Mouse (Mus musculus) heart, embryonic 15.5 days (tissue): ENCODE results near the gene Rpl36a-ps1. TPM values are rescaled to one million over a fixed set of nuclear protein-coding genes. Genes with fewer than 3 reads are reported as not detected.
"Not testable (repeated sequence)": the region's sequence is repeated elsewhere in the genome, so short reads cannot be mapped to it uniquely, and the experiment has no call there.

Source experiments
- ATAC-seq: fragments of 200-750 bp; cut with Nextera tagmentation; replicated peaks from 2 replicates; pipeline ENCODE4 v1.8.0; 2017; ENCODE audit warnings: low read depth, moderate TSS enrichment; ENCODE audit not compliant: insufficient number of reproducible peaks, insufficient read depth, low FRiP score
- H3K27ac ChIP-seq: fragments of 300-500 bp; sonication (generic); 2 replicates; pipeline ENCODE4 v1.5.1; 2015; ENCODE audit warnings: mild to moderate bottlenecking, inconsistent platforms
- H3K27me3 ChIP-seq: fragments of 300-500 bp; sonication (generic); 2 replicates; pipeline ENCODE4 v1.6.1; 2015; ENCODE audit warnings: inconsistent platforms
- H3K36me3 ChIP-seq: fragments of 300-500 bp; sonication (generic); 2 replicates; pipeline ENCODE4 v1.6.1; 2015; ENCODE audit warnings: mild to moderate bottlenecking, inconsistent platforms
- H3K4me1 ChIP-seq: fragments of 300-500 bp; sonication (generic); replicated peaks from 2 replicates; pipeline ENCODE4 v1.6.1; 2015; ENCODE audit warnings: inconsistent platforms
- H3K4me2 ChIP-seq: fragments of 300-500 bp; sonication (generic); 2 replicates; pipeline ENCODE4 v1.6.1; 2015; ENCODE audit warnings: inconsistent platforms, mild to moderate bottlenecking, moderate library complexity
- H3K4me3 ChIP-seq: fragments of 300-500 bp; sonication (generic); 2 replicates; pipeline ENCODE4 v1.5.1; 2015; ENCODE audit warnings: mild to moderate bottlenecking, inconsistent platforms
- H3K9ac ChIP-seq: fragments of 300-500 bp; sonication (generic); 2 replicates; pipeline ENCODE4 v1.6.1; 2015; ENCODE audit warnings: mild to moderate bottlenecking, inconsistent platforms
- H3K9me3 ChIP-seq: fragments of 300-500 bp; sonication (generic); replicated peaks from 2 replicates; pipeline ENCODE4 v1.6.1; 2016; ENCODE audit warnings: inconsistent platforms
- WGBS: fragments of 180-500 bp; shearing (Covaris S2); methylation state at CpG from one replicate; pipeline ENCODE4 v1.1.7; 2015; ENCODE audit warnings: mixed read lengths; 5-methylcytosine and 5-hydroxymethylcytosine counted together
- polyA plus RNA-seq: library from polyadenylated mRNA; unstranded; fragments of >200 nt; fragmentation: Nextera tagmentation; extraction: Ambion mirVana; gene quantifications from 2 replicates; pipeline ENCODE4 v1.2.1, GENCODE M21; 2015

Rpl36a-ps1 gene
- 0.79 and 1.2 TPM in 2 replicates for polyA plus RNA-seq

- Histone ChIP-seq H3K9ac (no peak within 1 kb of the TSS), H3K4me2 (no peak within 1 kb of the TSS), H3K4me3 (no peak within 1 kb of the TSS), H3K27ac (no peak within 1 kb of the TSS), H3K4me1 (no peaks in the 10 kb centered on the region; the same call in 1 of the 2 replicates), H3K27me3 (no peaks in the 10 kb centered on the region), H3K36me3 (no peaks in the 10 kb centered on the region), H3K9me3 (no peaks in the 10 kb centered on the region)
- ATAC-seq: no peak
- 93% methylated on average over 7 of the region's 7 CpGs for WGBS
These were observed at the start of gene Rpl36a-ps1 for GRCm38 (mm10) chr14:98994218-98994617. Gene Rpl36a-ps1, minus strand, starts transcription at chr14:98994318.

- no peak overlapping the region for H3K4me3 ChIP-seq
- 0 out of 2 replicates have a peak overlapping the region, but pooled peaks have one; percentile 16 for H3K27ac ChIP-seq
- peaks cover 36% of the 10 kb centered on the region for H3K4me1 ChIP-seq
- peak overlapping the region; percentile 75 for H3K4me2 ChIP-seq
- 57% methylated on average over 1 of the region's 1 CpGs for WGBS
- no peaks in the 10 kb centered on the region for H3K9me3 ChIP-seq
- no peak for ATAC-seq
- H3K36me3 ChIP-seq: no peaks in the 10 kb centered on the region
- no peaks in the 10 kb centered on the region for H3K27me3 ChIP-seq
- H3K9ac ChIP-seq: no peak overlapping the region
These were observed 49.4 kb upstream of the Rpl36a-ps1 start for GRCm38 (mm10) chr14:99043499-99043898.

GRCm38 (mm10) chr14:99041416-99041815 is 47.3 kb upstream of the Rpl36a-ps1 start:
- Histone ChIP-seq H3K27ac (peak overlapping the region; percentile 56), H3K36me3 (peaks cover 8% of the 10 kb centered on the region; the same call in 1 of the 2 replicates), H3K4me2 (peak overlapping the region; percentile 36), H3K9me3 (no peaks in the 10 kb centered on the region), H3K27me3 (no peaks in the 10 kb centered on the region), H3K4me1 (peaks cover 28% of the 10 kb centered on the region), H3K4me3 (no peak overlapping the region), H3K9ac (no peak overlapping the region; the same call in 1 of the 2 replicates)
- WGBS: 50% methylated on average over 4 of the region's 4 CpGs
- ATAC-seq: no peak

GRCm38 (mm10) chr14:99039308-99039707 is 45.2 kb upstream of the Rpl36a-ps1 start:
- peaks cover 24% of the 10 kb centered on the region for H3K4me1 ChIP-seq
- not testable (repeated sequence) for H3K4me2 ChIP-seq, H3K9ac ChIP-seq, H3K9me3 ChIP-seq, ATAC-seq, H3K4me3 ChIP-seq, H3K27ac ChIP-seq, H3K27me3 ChIP-seq
- H3K36me3 ChIP-seq: peaks cover 12% of the 10 kb centered on the region; the same call in 1 of the 2 replicates
- WGBS: 82% methylated on average over 5 of the region's 5 CpGs

- no peak for ATAC-seq
- Histone ChIP-seq H3K4me3 (no peak overlapping the region), H3K9ac (no peak overlapping the region), H3K9me3 (no peaks in the 10 kb centered on the region), H3K4me1 (peaks cover 14% of the 10 kb centered on the region), H3K27me3 (no peaks in the 10 kb centered on the region), H3K36me3 (peaks cover 24% of the 10 kb centered on the region), H3K27ac (no peak overlapping the region), H3K4me2 (no peak overlapping the region)
- 86% methylated on average over 2 of the region's 2 CpGs for WGBS
These were observed 43.6 kb upstream of the Rpl36a-ps1 start for GRCm38 (mm10) chr14:99037703-99038102.

GRCm38 (mm10) chr14:99036039-99036438 is 41.9 kb upstream of the Rpl36a-ps1 start:
- Histone ChIP-seq H3K4me3 (no peak overlapping the region), H3K4me1 (peaks cover 2% of the 10 kb centered on the region), H3K9me3 (no peaks in the 10 kb centered on the region), H3K36me3 (peaks cover 25% of the 10 kb centered on the region), H3K27ac (no peak overlapping the region), H3K27me3 (no peaks in the 10 kb centered on the region), H3K9ac (no peak overlapping the region), H3K4me2 (no peak overlapping the region)
- ATAC-seq: no peak
- 55% methylated on average over 4 of the region's 4 CpGs for WGBS

GRCm38 (mm10) chr14:99034851-99035250 is 40.7 kb upstream of the Rpl36a-ps1 start:
- 90% methylated on average over 8 of the region's 8 CpGs for WGBS
- not testable (repeated sequence) for H3K27me3 ChIP-seq, H3K9me3 ChIP-seq, H3K27ac ChIP-seq, H3K4me2 ChIP-seq, H3K9ac ChIP-seq, H3K4me3 ChIP-seq, ATAC-seq, H3K4me1 ChIP-seq
- peaks cover 25% of the 10 kb centered on the region for H3K36me3 ChIP-seq

GRCm38 (mm10) chr14:99032596-99032995 is 38.5 kb upstream of the Rpl36a-ps1 start:
- WGBS: 78% methylated on average over 5 of the region's 5 CpGs
- Histone ChIP-seq H3K27ac (no peak overlapping the region), H3K4me3 (no peak overlapping the region), H3K4me2 (no peak overlapping the region), H3K9ac (no peak overlapping the region), H3K36me3 (peaks cover 18% of the 10 kb centered on the region), H3K27me3 (no peaks in the 10 kb centered on the region), H3K9me3 (no peaks in the 10 kb centered on the region), H3K4me1 (peaks cover 4% of the 10 kb centered on the region; the same call in 1 of the 2 replicates)
- ATAC-seq: no peak

- H3K27me3 ChIP-seq: no peaks in the 10 kb centered on the region
- no peaks in the 10 kb centered on the region for H3K9me3 ChIP-seq
- no peak overlapping the region for H3K27ac ChIP-seq
- no peak overlapping the region for H3K9ac ChIP-seq
- WGBS: 83% methylated on average over 5 of the region's 5 CpGs
- H3K4me3 ChIP-seq: no peak overlapping the region
- peaks cover 17% of the 10 kb centered on the region for H3K36me3 ChIP-seq
- no peak overlapping the region for H3K4me2 ChIP-seq
- peaks cover 4% of the 10 kb centered on the region; the same call in 1 of the 2 replicates for H3K4me1 ChIP-seq
- no peak for ATAC-seq
These were observed 37.3 kb upstream of the Rpl36a-ps1 start for GRCm38 (mm10) chr14:99031337-99031873.

GRCm38 (mm10) chr14:99029987-99030386 is 35.9 kb upstream of the Rpl36a-ps1 start:
- 55% methylated on average over 5 of the region's 5 CpGs for WGBS
- Histone ChIP-seq H3K4me2 (no peak overlapping the region), H3K27ac (no peak overlapping the region), H3K4me3 (no peak overlapping the region), H3K4me1 (peaks cover 4% of the 10 kb centered on the region; the same call in 1 of the 2 replicates), H3K9ac (no peak overlapping the region), H3K36me3 (peaks cover 13% of the 10 kb centered on the region), H3K27me3 (no peaks in the 10 kb centered on the region), H3K9me3 (no peaks in the 10 kb centered on the region)
- ATAC-seq: no peak

- H3K4me1 ChIP-seq: peaks cover 16% of the 10 kb centered on the region
- 43% methylated on average over 12 of the region's 12 CpGs for WGBS
- H3K27ac ChIP-seq: no peak overlapping the region
- no peak for ATAC-seq
- no peaks in the 10 kb centered on the region for H3K36me3 ChIP-seq
- no peaks in the 10 kb centered on the region for H3K27me3 ChIP-seq
- no peak overlapping the region for H3K9ac ChIP-seq
- peak overlapping the region; percentile 35 for H3K4me3 ChIP-seq
- H3K9me3 ChIP-seq: no peaks in the 10 kb centered on the region
- H3K4me2 ChIP-seq: peak overlapping the region; percentile 57
These were observed 28.4 kb upstream of the Rpl36a-ps1 start for GRCm38 (mm10) chr14:99022346-99023086.
